Mouse (Mus musculus) ES-E14 (cell line): ENCODE measurements around the gene Ccdc38.

Experiments
- MAFK ChIP-seq: IDR thresholded peaks from 2 replicates; pipeline ENCODE4 v1.6.1; 2014; ENCODE audit warnings: mild to moderate bottlenecking, low read depth, low read length, inconsistent platforms; ENCODE audit not compliant: insufficient read depth
- ZC3H11A ChIP-seq: IDR thresholded peaks from 2 replicates; pipeline ENCODE4 v1.6.1; 2012; ENCODE audit warnings: low read depth, mild to moderate bottlenecking, inconsistent platforms, low read length, borderline replicate concordance
- ZNF384 ChIP-seq: IDR thresholded peaks from 2 replicates; pipeline ENCODE4 v1.6.1; 2012; ENCODE audit warnings: low read depth, low read length, inconsistent platforms

DNA sequence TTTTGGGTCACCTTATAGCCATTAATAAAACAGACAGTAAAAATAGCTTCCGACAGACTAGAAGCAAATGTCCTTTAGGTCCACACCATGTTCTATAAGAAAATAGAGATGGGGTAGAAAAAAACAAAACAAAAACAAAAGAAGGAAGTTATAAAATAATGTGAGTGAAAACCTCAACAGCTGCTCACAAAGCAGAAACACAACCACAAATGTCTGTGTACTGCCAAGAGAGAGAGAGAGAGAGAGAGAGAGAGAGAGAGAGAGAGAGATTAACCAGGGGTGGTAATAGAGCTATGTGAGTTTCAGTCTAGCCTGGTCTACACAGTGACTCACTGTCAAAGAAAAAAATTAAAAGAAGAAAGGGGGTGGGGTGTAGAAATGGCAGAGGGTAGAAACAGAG is 1.2 kb downstream of the Ccdc38 start:
- TF ChIP-seq ZNF384 (no peak), ZC3H11A (no peak), MAFK (no peak)
